Mouse (Mus musculus): ENCODE data around the gene Usp38.
"Not testable (repeated sequence)": the region's sequence is repeated elsewhere in the genome, so short reads cannot be mapped to it uniquely, and the experiment has no call there.

Usp38 gene

DNA sequence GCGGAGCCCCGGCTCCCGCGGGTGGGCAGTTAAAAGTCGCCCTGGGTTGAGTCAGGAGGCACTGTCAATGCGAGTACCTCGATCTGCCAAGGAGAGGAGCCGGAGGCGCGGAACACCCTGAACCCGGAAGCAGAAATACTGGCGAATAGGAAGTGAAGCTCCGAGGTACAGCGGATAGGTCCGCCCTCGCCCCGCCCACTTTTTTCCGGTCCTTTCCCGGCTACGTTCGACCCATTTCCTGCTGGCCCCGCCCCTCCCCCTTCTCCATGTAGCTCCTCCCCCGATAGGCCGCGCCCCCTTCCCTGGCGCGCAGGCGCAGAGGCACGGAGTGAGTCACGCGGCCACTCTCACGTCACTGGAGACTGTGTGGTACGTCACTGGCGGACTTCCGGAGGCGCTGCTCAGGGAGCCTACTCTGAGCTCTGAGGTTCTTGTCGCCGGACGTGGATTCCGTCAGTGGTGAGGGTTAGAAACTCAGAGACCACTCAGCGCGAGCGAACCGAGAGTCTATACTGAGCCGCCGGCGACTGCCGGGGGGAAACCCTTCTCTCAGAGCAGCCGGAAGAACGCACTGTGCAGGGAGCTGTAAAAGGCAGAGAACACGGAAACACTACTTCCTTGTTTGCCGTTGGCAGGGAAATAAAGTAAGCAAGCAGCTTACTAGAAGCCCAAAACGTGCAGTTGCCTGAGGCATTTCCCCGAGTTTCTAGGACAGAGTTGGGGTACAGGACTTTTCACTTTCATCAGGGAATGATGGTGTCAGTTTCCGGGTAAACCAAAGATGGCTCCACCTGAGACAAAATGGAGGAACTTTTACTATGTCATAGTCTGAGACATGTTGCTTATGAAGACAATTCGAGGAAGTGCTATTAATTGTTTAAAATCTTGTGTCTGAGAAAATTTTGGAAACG, at the start of gene Usp38:
Gene Usp38 (minus strand): TSS at position 140 of the 911 bp plus-strand sequence.
- peak; percentile 98 for DNase-seq

DNA sequence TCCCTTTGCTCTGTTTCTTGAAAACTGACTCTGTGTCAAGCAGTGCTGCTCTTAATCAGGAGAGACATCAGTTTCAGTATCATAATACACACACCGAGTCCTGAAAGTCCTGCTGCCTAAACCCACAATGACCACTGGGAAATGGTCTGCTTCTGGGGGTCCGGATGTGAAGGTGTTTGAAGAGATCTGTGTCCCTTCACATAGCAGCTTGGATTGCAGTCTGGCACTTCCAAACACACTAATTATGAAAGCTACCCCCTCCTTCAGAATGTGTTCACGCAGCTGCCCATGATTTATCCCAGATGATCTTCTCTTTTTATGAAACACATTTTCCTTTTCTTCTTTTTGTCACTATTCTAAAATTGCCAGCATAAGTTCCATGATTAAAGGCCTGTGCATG, 47.8 kb upstream of the Usp38 start:
- DNase-seq: no peak

DNA sequence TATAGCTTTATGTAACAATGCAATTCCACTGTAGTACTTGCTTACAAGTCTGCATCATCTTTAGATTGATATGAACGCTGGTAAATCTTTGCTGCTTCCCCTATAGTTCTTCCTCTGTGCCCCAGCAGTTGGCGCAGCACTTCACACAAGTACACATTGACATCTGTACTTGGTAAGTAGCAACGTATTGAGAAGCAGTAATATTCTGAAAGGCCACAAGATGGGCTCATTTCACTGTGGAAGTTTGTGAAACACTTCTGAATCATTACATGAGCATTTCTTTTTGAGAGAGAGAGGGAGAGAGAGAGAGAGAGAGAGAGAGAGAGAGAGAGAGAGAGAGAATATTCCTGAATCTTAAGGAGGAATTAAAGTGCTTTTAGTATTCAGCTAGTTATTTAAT, 47.2 kb upstream of the Usp38 start:
- no peak for DNase-seq

GRCm38 (mm10) chr8:81044201-81044600, 29.5 kb upstream of the Usp38 start:
- no peak for DNase-seq

DNA sequence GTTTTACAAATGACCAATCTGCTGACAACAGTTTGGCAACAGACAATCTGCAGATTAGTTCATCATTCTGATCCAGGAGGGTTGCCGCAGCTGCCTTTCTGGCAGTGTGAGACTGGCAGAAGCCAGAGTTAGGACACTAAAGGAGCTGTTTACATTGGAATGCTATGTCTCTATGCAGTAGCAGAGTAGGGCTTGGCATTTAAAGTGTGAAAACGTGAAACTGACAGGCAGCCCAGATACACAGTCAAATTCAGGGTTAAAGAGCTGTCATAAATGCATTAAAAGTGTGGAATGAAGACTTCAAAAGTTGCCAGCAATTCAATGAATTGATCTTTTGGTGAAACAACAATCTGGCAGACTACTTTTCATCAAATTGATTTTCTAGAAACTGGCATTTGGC, 13.3 kb upstream of the Usp38 start:
- DNase-seq: no peak

DNA sequence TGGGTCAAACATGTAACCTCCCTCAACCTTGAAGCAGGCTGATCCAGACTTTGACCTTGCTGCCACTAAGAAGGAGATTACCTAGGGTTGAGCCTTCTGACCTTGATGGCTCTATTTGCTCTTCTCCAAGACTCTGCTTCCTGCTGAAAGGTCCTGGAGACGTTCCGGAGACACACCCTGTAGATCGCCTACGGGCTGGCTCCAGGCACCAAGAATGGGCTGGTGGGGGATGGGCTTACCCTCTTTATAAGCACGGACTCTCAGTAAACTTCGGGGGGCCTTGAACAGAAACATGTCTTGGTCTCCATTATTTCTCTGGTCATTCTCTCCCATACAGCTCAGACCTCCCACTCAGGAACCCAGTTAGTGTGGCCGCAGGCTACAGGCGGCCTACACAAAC, 2.8 kb upstream of the Usp38 start:
- not testable (repeated sequence) for DNase-seq

DNA sequence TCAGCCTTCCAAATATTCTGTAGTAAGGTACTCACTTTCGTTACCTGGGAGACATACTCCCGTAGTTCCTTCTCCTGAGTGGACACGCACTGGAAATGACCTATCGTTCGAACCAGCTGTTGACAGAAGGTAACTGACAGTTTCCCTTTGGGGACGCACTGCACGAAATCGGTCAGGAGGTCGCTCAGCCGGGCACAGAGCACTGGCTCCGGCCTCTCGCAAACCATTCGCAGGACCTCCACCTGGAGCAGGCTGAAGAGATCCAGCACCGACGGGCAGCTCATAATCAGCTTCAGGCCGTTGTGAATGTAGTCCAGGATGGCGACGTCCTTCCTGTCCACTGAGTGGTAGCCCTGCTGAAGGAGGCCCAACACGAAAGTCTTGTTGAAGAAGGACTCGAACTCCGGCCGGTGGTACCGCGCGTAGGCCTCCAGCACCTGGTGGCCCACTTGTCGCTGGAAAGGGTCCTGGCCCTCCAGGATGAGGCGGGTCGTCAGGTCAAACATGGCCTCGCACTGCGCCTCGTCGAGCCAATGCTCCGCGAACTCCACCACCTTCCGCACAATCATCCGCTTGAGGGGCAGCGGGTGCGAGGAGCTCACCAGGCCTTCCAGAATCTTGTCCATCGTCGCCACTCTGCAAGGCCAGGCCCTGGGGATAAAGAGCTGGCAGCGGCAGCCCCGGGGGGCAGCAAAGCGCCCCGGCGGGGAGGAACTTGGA, 757 bp downstream of the Usp38 start:
- peak; percentile 13 for DNase-seq

- no peak for DNase-seq
These were observed 2.0 kb downstream of the Usp38 start for GRCm38 (mm10) chr8:81012699-81013098.

DNA sequence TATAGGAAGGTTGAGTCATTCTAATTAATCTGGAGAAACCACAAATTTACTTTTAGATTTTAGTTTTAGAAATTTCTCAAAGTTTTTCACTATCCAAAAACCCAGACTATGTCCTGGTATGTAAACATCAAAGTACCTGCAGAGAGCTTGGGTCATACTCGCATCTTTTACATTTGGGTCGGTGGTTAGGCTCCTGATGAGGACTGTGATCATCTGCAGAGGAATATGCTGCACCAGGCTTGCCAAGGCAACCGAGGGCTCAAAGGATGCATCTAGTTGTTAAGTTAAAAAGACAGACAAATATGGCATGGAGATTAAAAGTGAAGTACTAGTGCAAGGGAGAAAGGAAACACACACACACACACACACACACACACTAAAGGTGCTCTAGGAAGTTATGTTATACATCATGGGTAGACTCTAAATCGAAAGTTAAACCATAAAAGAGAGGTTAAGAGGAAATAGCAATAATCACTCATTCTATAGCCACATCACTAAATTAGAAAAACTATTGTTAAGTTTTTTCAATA, 2.6 kb downstream of the Usp38 start:
- no peak for DNase-seq

DNA sequence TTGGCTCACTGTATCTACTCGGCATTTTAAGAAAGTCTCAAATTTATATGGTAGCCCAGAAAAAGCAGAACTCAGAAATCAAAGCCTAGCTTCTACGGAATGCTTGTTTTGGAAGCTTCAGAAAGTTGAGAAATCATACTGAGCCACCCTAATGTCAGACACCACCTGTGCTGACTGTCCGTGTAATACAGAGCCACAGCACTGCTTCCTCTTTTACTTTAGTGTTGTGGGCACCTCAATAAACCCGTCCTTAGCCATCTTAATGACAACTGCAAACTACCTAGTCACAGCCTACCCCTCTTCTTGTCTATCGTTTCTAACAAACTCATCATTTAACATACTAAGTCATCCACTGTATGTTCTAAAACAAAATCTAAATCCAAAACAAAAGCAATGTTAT, 4.3 kb downstream of the Usp38 start:
- DNase-seq: no peak

DNA sequence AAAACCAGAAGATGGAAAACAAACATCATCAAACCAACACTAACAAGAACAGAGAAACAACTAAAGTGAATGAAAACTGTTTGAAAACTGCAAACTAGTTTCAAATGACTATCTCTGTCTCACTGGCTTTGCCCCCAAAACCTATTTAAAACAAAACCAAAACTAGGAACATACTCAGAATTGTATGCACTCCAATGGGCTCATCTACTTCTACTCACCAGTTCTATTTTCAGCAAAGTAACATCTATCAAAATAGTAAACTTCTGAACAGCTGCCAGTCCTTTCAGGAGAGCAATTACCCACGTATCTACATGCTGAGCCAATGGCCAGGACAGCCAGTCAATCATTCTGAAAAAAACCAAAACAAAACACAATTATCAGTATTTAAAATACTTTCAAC, 9.6 kb downstream of the Usp38 start:
- DNase-seq: no peak

DNA sequence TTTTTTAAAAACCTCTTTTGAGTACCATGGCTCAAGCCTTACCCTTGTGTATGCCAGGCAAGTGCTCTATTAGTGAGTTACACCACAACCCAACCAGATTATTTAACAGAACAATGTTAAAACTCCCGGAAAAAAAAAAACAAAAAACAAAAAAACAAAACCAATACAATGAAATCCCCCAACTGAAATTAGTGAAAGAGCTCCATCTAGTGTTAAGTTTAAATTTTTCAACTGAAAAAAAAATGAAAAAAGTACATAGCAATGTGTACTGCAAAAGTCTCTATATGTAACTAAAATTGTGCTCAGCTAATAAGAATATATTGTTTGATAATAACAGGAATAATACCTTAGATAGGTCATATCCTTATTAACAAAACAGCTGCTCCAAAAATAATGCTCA, 18.1 kb downstream of the Usp38 start:
- DNase-seq: no peak

DNA sequence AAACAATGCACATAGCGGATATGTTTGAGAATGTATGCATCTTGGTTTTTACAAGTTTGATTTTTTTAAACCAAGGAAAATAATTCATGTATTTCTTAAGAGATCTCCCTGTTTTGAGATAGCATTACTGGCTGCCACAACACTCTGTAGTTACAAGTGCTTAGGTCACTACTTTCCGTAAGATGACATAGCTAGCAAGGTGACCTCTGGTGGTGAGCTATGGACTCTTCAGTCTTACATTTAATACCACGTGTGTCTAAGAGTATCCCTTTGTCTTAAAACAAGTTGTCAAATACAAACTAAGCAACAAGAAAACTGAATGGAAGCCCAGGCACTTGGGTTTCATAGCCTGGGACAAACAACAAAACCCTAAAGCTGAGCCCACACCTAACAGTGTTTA, 22.8 kb downstream of the Usp38 start:
- no peak for DNase-seq

GRCm38 (mm10) chr8:80982829-80983228, 31.9 kb downstream of the Usp38 start:
- DNase-seq: no peak

DNA sequence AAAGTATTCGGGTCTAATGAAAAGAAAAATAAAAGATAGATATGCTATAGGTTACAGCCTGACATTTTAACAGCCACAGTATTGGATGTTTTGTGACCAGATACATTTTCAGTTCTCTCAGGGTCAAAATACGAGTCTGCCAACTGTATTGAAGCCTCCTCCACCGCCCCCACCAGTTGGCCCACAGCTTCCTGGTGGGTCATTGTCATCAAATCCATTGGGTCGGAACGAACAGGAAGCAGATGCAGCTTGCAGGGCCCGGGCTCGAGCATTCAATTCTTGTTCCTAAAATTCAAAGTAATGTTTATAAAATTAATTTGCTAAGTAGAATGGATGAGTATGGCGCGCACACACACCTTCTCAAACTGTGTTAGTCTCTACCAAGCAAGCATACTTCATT, 33.0 kb downstream of the Usp38 start:
- no peak for DNase-seq

DNA sequence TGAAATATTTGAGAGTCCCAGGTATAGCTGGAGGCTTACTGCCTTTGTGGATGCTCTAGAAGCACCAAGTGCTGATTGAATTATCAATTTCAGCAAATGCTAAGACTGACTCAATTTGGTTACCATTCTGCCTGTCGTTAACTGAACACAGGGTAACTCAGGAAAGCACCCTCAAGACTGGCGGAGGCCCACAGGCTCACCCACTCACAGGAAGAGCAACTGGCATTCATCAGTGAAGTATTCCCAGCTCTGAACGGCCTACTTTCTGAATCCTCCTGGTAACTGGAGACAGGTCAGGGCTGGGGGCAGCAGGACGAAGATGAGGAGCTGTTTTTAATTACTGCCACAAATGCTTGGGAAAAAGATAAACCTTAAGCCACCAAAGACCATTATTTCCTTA, 34.7 kb downstream of the Usp38 start:
- no peak for DNase-seq

DNA sequence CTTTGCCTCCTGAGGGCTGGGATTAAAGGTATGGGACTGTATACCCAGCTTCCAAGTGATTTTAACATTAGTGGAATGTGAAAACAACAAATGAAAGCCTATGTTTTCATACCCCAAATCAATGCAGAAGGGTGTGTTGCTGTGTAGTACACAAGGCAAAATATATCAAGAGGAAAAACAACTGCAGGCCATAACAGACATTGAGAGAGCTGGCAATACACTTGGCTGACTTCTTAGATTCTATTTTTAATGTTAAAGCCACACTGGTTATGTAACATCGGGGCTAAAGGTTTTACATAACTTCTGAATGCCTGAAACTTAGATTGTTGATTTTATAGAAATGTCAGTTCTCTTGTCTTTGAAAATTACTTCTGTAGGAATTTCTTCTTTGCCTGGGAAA, 37.5 kb downstream of the Usp38 start:
- no peak for DNase-seq

- DNase-seq: no peak
These were observed 43.6 kb downstream of the Usp38 start for GRCm38 (mm10) chr8:80971150-80971549.

- DNase-seq: no peak
These were observed 44.6 kb downstream of the Usp38 start for GRCm38 (mm10) chr8:80970000-80970685.

- no peak for DNase-seq
These were observed 45.3 kb downstream of the Usp38 start for GRCm38 (mm10) chr8:80969423-80969822.

- DNase-seq: no peak
These were observed 51.6 kb downstream of the Usp38 start for GRCm38 (mm10) chr8:80963095-80963494.

- no peak for DNase-seq
These were observed 52.1 kb downstream of the Usp38 start for GRCm38 (mm10) chr8:80962592-80962983.

- no peak for DNase-seq
These were observed 52.7 kb downstream of the Usp38 start for GRCm38 (mm10) chr8:80961937-80962591.
